Mouse (Mus musculus): Measurements from ENCODE around the gene Psmd7. TPM values are rescaled to one million over a fixed set of nuclear protein-coding genes. Genes with fewer than 3 reads are reported as not detected.

Psmd7 gene
- polyA plus RNA-seq, 1 experiment from 2014 or later, result 254 TPM

DNA sequence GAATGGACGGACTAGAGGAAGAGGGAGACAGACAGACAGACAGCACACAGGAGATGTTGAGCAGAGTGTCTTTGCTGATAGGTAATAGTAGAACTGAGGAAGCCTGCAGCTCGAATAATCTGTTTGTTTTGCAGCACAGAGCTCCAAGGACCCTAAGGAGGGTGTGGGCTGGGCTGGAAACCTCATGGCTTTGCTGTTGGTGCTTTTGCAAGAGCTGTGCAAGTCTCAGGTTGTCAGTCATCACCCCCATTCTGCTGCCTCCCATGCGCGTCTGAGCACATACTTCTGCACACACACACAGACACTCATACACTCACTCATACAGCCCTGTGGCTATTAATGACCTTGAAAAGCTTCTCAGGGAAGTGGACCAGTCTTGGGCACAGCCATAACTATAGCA is 50.8 kb downstream of the Psmd7 start:
- no peaks in the 10 kb centered on the region; the same call in 1 of the 2 replicates for H3K36me3 ChIP-seq (ENCODE audit: control insufficient read depth, insufficient read depth, low read length)
- no peaks in the 10 kb centered on the region for H3K9me3 ChIP-seq (ENCODE audit: control insufficient read depth, low read depth, low read length)
- WGBS, result 72% methylated on average over 4 of the region's 4 CpGs
- no peak overlapping the region for H3K27ac ChIP-seq (ENCODE audit: low read length)
- H3K4me2 ChIP-seq (replicated peaks; ENCODE audit: low read depth, low read length), result no peak overlapping the region
- no peaks in the 10 kb centered on the region for H3K27me3 ChIP-seq (ENCODE audit: control insufficient read depth, insufficient read depth, low read length)
- H3K4me3 ChIP-seq (ENCODE audit: low read depth, low read length), result no peak overlapping the region
- H3K9ac ChIP-seq (replicated peaks; ENCODE audit: low read depth, low read length), result no peak overlapping the region
- ATAC-seq (ENCODE audit: insufficient number of reproducible peaks, insufficient read depth, low FRiP score, low read depth), result no peak
- no peaks in the 10 kb centered on the region for H3K4me1 ChIP-seq (ENCODE audit: control insufficient read depth, insufficient read depth, low read length)

MicroRNAs within 50 kb of the gene (microRNA counts, 519-probe panel; counts per million panel counts)
- 2,934 counts per million, percentile 52 among the panel's probes with 10 or more counts for microRNA mmu-miR-140

Small RNA genes within 50 kb of the gene (microRNA-seq; reads per million reads assigned to microRNA genes)
- 2,354 reads per million, percentile 82 among the genes with 10 or more reads in this experiment for gene Mir140

Other genes starting within 250 kb of the Psmd7 start
- 13.9 and 15.0 TPM in 2 replicates for gene Nqo1, start 185.3 kb downstream of the Psmd7 start, polyA plus RNA-seq (2014; fragmentation: Nextera tagmentation; extraction: Ambion mirVana)
- 67.8 and 72.3 TPM in 2 replicates for gene Nob1, start 163.4 kb downstream of the Psmd7 start, polyA plus RNA-seq (2014; fragmentation: Nextera tagmentation; extraction: Ambion mirVana)
- 37.1 and 39.8 TPM in 2 replicates for gene Wwp2, start 152.1 kb downstream of the Psmd7 start, polyA plus RNA-seq (2014; fragmentation: Nextera tagmentation; extraction: Ambion mirVana)